Mouse (Mus musculus): ENCODE data around the gene Alk. TPM values are rescaled to one million over a fixed set of nuclear protein-coding genes. Genes with fewer than 3 reads are reported as not detected.
A peak's percentile ranks its signal among the peaks of the same experiment; 100 is the strongest.

The Alk gene
- polyA plus RNA-seq, 1 experiment from 2014 or later = 7.3 TPM

- Histone ChIP-seq H3K4me3 (no peak overlapping the region), H3K4me1 (no peaks in the 10 kb centered on the region), H3K4me2 (no peak overlapping the region), H3K9me3 (no peaks in the 10 kb centered on the region), H3K36me3 (replicated peaks) (no peaks in the 10 kb centered on the region), H3K9ac (no peak overlapping the region), H3K27ac (no peak overlapping the region), H3K27me3 (replicated peaks) (no peaks in the 10 kb centered on the region)
- WGBS = 85% methylated on average over 8 of the region's 8 CpGs
- ATAC-seq (replicated peaks) = no peak
Measured at GRCm38 (mm10) chr17:72275391-72275904, 329.0 kb downstream of the Alk start.

- 91% methylated on average over 5 of the region's 5 CpGs for WGBS
- Histone ChIP-seq H3K4me1 (no peaks in the 10 kb centered on the region), H3K9ac (no peak overlapping the region), H3K4me2 (no peak overlapping the region), H3K27me3 (replicated peaks) (no peaks in the 10 kb centered on the region), H3K36me3 (replicated peaks) (no peaks in the 10 kb centered on the region), H3K4me3 (no peak overlapping the region), H3K27ac (no peak overlapping the region), H3K9me3 (no peaks in the 10 kb centered on the region)
- no peak for ATAC-seq (replicated peaks)
Measured at GRCm38 (mm10) chr17:72274205-72274604, 330.2 kb downstream of the Alk start.

- no peaks in the 10 kb centered on the region for H3K36me3 ChIP-seq (replicated peaks)
- WGBS = 84% methylated on average over 1 of the region's 1 CpGs
- ATAC-seq (replicated peaks) = no peak
- no peaks in the 10 kb centered on the region for H3K27me3 ChIP-seq (replicated peaks)
- no peak overlapping the region for H3K4me2 ChIP-seq
- no peaks in the 10 kb centered on the region for H3K9me3 ChIP-seq
- H3K27ac ChIP-seq = no peak overlapping the region
- no peak overlapping the region for H3K4me3 ChIP-seq
- no peaks in the 10 kb centered on the region for H3K4me1 ChIP-seq
- H3K9ac ChIP-seq = no peak overlapping the region
Measured at GRCm38 (mm10) chr17:72271640-72272039, 332.8 kb downstream of the Alk start.

- no peak overlapping the region for H3K4me3 ChIP-seq
- H3K36me3 ChIP-seq (replicated peaks) = no peaks in the 10 kb centered on the region
- H3K27ac ChIP-seq = no peak overlapping the region
- no peaks in the 10 kb centered on the region for H3K27me3 ChIP-seq (replicated peaks)
- no peak for ATAC-seq (replicated peaks)
- no peak overlapping the region for H3K9ac ChIP-seq
- H3K4me2 ChIP-seq = no peak overlapping the region
- H3K9me3 ChIP-seq = no peaks in the 10 kb centered on the region
- no peaks in the 10 kb centered on the region for H3K4me1 ChIP-seq
- WGBS = 86% methylated on average over 5 of the region's 5 CpGs
Measured at GRCm38 (mm10) chr17:72268529-72268928, 335.9 kb downstream of the Alk start.

GRCm38 (mm10) chr17:72265171-72266022, 339.0 kb downstream of the Alk start:
- Histone ChIP-seq H3K36me3 (replicated peaks) (no peaks in the 10 kb centered on the region), H3K4me1 (no peaks in the 10 kb centered on the region), H3K4me3 (no peak overlapping the region), H3K27ac (no peak overlapping the region), H3K9ac (no peak overlapping the region), H3K9me3 (no peaks in the 10 kb centered on the region), H3K27me3 (replicated peaks) (no peaks in the 10 kb centered on the region), H3K4me2 (no peak overlapping the region)
- no peak for ATAC-seq (replicated peaks)
- WGBS = 88% methylated on average over 9 of the region's 9 CpGs

GRCm38 (mm10) chr17:72253411-72253810, 351.0 kb downstream of the Alk start:
- Histone ChIP-seq H3K4me1 (no peaks in the 10 kb centered on the region), H3K4me3 (no peak overlapping the region), H3K36me3 (replicated peaks) (no peaks in the 10 kb centered on the region), H3K27ac (no peak overlapping the region), H3K4me2 (no peak overlapping the region), H3K27me3 (replicated peaks) (no peaks in the 10 kb centered on the region), H3K9me3 (no peaks in the 10 kb centered on the region), H3K9ac (no peak overlapping the region)
- no peak for ATAC-seq (replicated peaks)
- 77% methylated on average over 5 of the region's 5 CpGs for WGBS

- Histone ChIP-seq H3K27ac (no peak overlapping the region), H3K4me2 (no peak overlapping the region), H3K4me1 (no peaks in the 10 kb centered on the region), H3K9ac (no peak overlapping the region), H3K36me3 (replicated peaks) (no peaks in the 10 kb centered on the region), H3K4me3 (no peak overlapping the region), H3K9me3 (no peaks in the 10 kb centered on the region), H3K27me3 (replicated peaks) (no peaks in the 10 kb centered on the region)
- WGBS = 83% methylated on average over 4 of the region's 4 CpGs
- no peak for ATAC-seq (replicated peaks)
Measured at GRCm38 (mm10) chr17:72251554-72251953, 352.9 kb downstream of the Alk start.

GRCm38 (mm10) chr17:72250482-72251405, 353.7 kb downstream of the Alk start:
- no peaks in the 10 kb centered on the region for H3K36me3 ChIP-seq (replicated peaks)
- no peaks in the 10 kb centered on the region for H3K4me1 ChIP-seq
- H3K4me3 ChIP-seq = no peak overlapping the region
- no peaks in the 10 kb centered on the region for H3K9me3 ChIP-seq
- no peak overlapping the region for H3K27ac ChIP-seq
- no peak; the same call in 1 of the 2 replicates for ATAC-seq (replicated peaks)
- H3K9ac ChIP-seq = no peak overlapping the region
- 76% methylated on average over 7 of the region's 7 CpGs for whole genome bisulfite sequencing
- no peaks in the 10 kb centered on the region for H3K27me3 ChIP-seq (replicated peaks)
- H3K4me2 ChIP-seq = no peak overlapping the region

- no peak overlapping the region for H3K27ac ChIP-seq
- 0 out of 2 replicates have a peak, but pooled peaks cover 3% of the 10 kb centered on the region for H3K9me3 ChIP-seq
- WGBS = 41% methylated on average over 4 of the region's 4 CpGs
- H3K36me3 ChIP-seq (replicated peaks) = no peaks in the 10 kb centered on the region
- no peaks in the 10 kb centered on the region for H3K27me3 ChIP-seq (replicated peaks)
- ATAC-seq (replicated peaks) = no peak
- no peak overlapping the region for H3K4me3 ChIP-seq
- no peak overlapping the region for H3K9ac ChIP-seq
- no peaks in the 10 kb centered on the region; the same call in 1 of the 2 replicates for H3K4me1 ChIP-seq
- no peak overlapping the region for H3K4me2 ChIP-seq
Measured at GRCm38 (mm10) chr17:72242036-72242435, 362.4 kb downstream of the Alk start.

- Histone ChIP-seq H3K9ac (no peak overlapping the region), H3K36me3 (replicated peaks) (no peaks in the 10 kb centered on the region), H3K27me3 (replicated peaks) (no peaks in the 10 kb centered on the region), H3K27ac (no peak overlapping the region), H3K4me3 (no peak overlapping the region), H3K9me3 (0 out of 2 replicates have a peak, but pooled peaks cover 3% of the 10 kb centered on the region), H3K4me1 (no peaks in the 10 kb centered on the region), H3K4me2 (no peak overlapping the region)
- peak; percentile 50 for ATAC-seq (replicated peaks)
- WGBS = 49% methylated on average over 1 of the region's 1 CpGs
Measured at GRCm38 (mm10) chr17:72237315-72237714, 367.1 kb downstream of the Alk start.

GRCm38 (mm10) chr17:72230891-72231290, 373.5 kb downstream of the Alk start:
- H3K9ac ChIP-seq = no peak overlapping the region
- H3K9me3 ChIP-seq = no peaks in the 10 kb centered on the region
- no peak overlapping the region for H3K27ac ChIP-seq
- H3K4me2 ChIP-seq = no peak overlapping the region
- ATAC-seq (replicated peaks) = no peak
- no peaks in the 10 kb centered on the region for H3K27me3 ChIP-seq (replicated peaks)
- H3K4me3 ChIP-seq = no peak overlapping the region
- 92% methylated on average over 7 of the region's 7 CpGs for WGBS
- no peaks in the 10 kb centered on the region for H3K36me3 ChIP-seq (replicated peaks)
- no peaks in the 10 kb centered on the region for H3K4me1 ChIP-seq

GRCm38 (mm10) chr17:72218816-72219215, 385.6 kb downstream of the Alk start:
- no peaks in the 10 kb centered on the region for H3K4me1 ChIP-seq
- 91% methylated on average over 3 of the region's 3 CpGs for WGBS

More at GRCm38 (mm10) chr17:72218816-72219215, 385.6 kb downstream of the Alk start:
- no peak for ATAC-seq (replicated peaks)
- Histone ChIP-seq H3K9me3 (no peaks in the 10 kb centered on the region), H3K27ac (no peak overlapping the region), H3K9ac (no peak overlapping the region), H3K4me2 (no peak overlapping the region), H3K36me3 (replicated peaks) (no peaks in the 10 kb centered on the region), H3K27me3 (replicated peaks) (no peaks in the 10 kb centered on the region), H3K4me3 (no peak overlapping the region)

Data from midbrain, embryonic 15.5 days (tissue).